Mouse (Mus musculus) E14TG2a.4 (cell line): ENCODE data around the gene Mast4.

ENCODE experiments used
- CTCF ChIP-seq: conservative IDR thresholded peaks from 2 replicates; pipeline ENCODE4 v1.5.1; 2014; ENCODE audit warnings: low read length
- NANOG ChIP-seq: IDR thresholded peaks from 2 replicates; pipeline ENCODE4 v1.6.1; 2014; ENCODE audit warnings: borderline replicate concordance, low read length, mixed read lengths

DNA sequence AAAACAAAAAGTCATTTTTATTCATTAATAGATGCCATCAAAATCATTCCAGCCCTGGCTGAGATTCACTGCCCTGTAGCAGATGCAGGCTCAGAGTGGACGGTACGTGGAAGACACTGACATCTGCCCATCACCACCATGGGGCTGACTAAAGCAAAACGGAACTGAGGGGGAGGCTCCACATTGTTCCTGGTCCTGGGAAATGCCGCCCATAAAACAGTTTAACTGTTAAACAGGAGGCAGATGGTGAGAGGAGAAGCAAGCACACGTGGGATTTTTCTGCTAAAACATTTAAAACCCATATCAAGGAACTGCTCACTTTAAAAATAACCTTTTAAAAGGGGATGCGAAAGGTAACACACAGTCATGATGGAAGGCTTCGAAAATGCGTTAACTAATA is 499.0 kb downstream of the Mast4 start:
- TF ChIP-seq NANOG = no peak
- no peak for TF ChIP-seq CTCF
